Comparison of ENCODE assay signal across 9 mouse cellular contexts in the genomic region with DNA sequence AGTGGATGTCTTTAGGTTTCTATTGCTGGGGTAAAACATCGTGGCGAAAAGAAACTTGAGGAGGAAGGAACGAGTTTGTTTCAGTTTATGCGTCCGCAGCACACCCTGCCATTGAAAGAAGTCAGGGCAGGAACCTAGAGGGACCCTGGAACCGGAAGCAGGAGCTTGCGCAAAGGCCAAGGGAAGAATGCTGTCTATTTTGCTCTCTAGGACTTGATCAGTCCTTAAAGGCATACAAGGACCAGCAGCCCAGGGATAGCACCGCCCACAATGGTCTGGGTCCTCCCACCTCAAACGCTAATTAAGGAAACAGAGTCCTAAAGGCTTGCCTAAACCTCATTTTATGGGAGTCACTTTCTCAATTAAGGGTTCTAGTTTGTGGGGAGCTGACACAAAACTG. TPM values are rescaled to one million over a fixed set of nuclear protein-coding genes. Genes with fewer than 3 reads are reported as not detected.
A peak's percentile ranks its signal among the peaks of the same experiment; 100 is the strongest.
DNase-seq lines count a peak whose midpoint lies in the region; ATAC-seq and TF ChIP-seq lines count a peak whose summit lies in the region.
"Had no signal": no experiment of that assay in that cellular context is flagged by ENCODE, and none has a peak within 500 bp of the region (broad histone marks: within the 10 kb centered on the region; RNA-seq: fewer than 3 reads in every experiment).

No protein-coding gene starts in this region.

- 63% methylated on average over 9 of the region's 9 CpGs for WGBS in heart, embryonic 11.5 days (ENCODE audit: insufficient replicate concordance)

- no peaks in the 10 kb centered on the region for H3K9me3 ChIP-seq in heart, embryonic 11.5 days (replicated peaks; ENCODE audit: control insufficient read depth, low read length)

- no peaks in the 10 kb centered on the region for H3K36me3 ChIP-seq in heart, embryonic 11.5 days (ENCODE audit: control insufficient read depth, insufficient read depth, low read length)

- no peak for ATAC-seq in heart, embryonic 11.5 days (replicated peaks; ENCODE audit: insufficient number of reproducible peaks, low FRiP score, low TSS enrichment)

- no peak overlapping the region for H3K9ac ChIP-seq in heart, embryonic 11.5 days (ENCODE audit: low read depth, low read length)

- no peak overlapping the region for H3K4me3 ChIP-seq in heart, embryonic 11.5 days (ENCODE audit: low read depth, low read length)
- H3K4me3 ChIP-seq in left cerebral cortex, adult 2 months = no peak overlapping the region

- TF ChIP-seq CTCF in left cerebral cortex, adult 2 months (IDR thresholded peaks at IDR 0.05) = no peak

- H3K4me1 ChIP-seq in heart, embryonic 11.5 days (ENCODE audit: control insufficient read depth, insufficient read depth, low read length) = no peaks in the 10 kb centered on the region

- DNase-seq in brain, adult 2 months (ENCODE audit: low read depth, low spot score) = peak; percentile 17
- DNase-seq in kidney, postnatal 10 days = peak; percentile 64
- DNase-seq in lung, postnatal 4 days = peak; percentile 53 to 62
- DNase-seq in frontal cortex, postnatal 10 days (ENCODE audit: low spot score in 2 of 2) = no peak
- no peak for DNase-seq in left cerebral cortex, adult 2 months (ENCODE audit: extremely low spot score in 1 of 2, low spot score in 2 of 2)
- DNase-seq in spleen, postnatal 4 days (ENCODE audit: low spot score in 2 of 2) = no peak
- DNase-seq in adipocyte (ENCODE audit: low spot score) = no peak
- DNase-seq: adrenal gland, postnatal 25 days had no signal

- H3K4me2 ChIP-seq in heart, embryonic 11.5 days = peak overlapping the region; percentile 5; the same call in 1 of the 2 replicates

- intact Hi-C loops in left cerebral cortex, adult 2 months (cut with DNase I) = no loop called here

- H3K27me3 ChIP-seq in heart, embryonic 11.5 days (ENCODE audit: control insufficient read depth, insufficient read depth, low read length) = no peaks in the 10 kb centered on the region

- H3K27ac ChIP-seq in heart, embryonic 11.5 days (ENCODE audit: low read depth, low read length) = no peak overlapping the region
- no peak overlapping the region for H3K27ac ChIP-seq in left cerebral cortex, adult 2 months

RNA-seq across cellular contexts. Expression of a gene that starts 0.7 kb away (rescaled TPM):
- 62.9 and 63.0 TPM in 2 replicates for polyA plus RNA-seq in heart, embryonic 11.5 days (2014; fragmentation: Nextera tagmentation; extraction: Ambion mirVana)
- 10 to 100 TPM; 13.5 to 18.9 TPM for total RNA-seq in left cerebral cortex, adult 2 months (2021)

Comparison
In these comparisons a context has a peak if more than half of its experiments do, and no peak if none do; other contexts are left out.
1. DNase-seq: peak in brain, adult 2 months (single experiment), kidney, postnatal 10 days (single experiment) and lung, postnatal 4 days (2 of 2); none in frontal cortex, postnatal 10 days (0 of 2), left cerebral cortex, adult 2 months (0 of 2), spleen, postnatal 4 days (0 of 2) and adipocyte (single experiment).